Mouse (Mus musculus) lung, postnatal 0 days (tissue): Measurements from ENCODE around the gene Lrrc51.

Experiments
- CTCF ChIP-seq: IDR thresholded peaks from 2 replicates; pipeline ENCODE4 v1.5.1; 2016; ENCODE audit warnings: antibody characterized with exemption, mild to moderate bottlenecking
- EP300 ChIP-seq: IDR thresholded peaks from 2 replicates; pipeline ENCODE4 v1.6.1; 2016; ENCODE audit warnings: antibody characterized with exemption, mild to moderate bottlenecking, control low read depth

DNA sequence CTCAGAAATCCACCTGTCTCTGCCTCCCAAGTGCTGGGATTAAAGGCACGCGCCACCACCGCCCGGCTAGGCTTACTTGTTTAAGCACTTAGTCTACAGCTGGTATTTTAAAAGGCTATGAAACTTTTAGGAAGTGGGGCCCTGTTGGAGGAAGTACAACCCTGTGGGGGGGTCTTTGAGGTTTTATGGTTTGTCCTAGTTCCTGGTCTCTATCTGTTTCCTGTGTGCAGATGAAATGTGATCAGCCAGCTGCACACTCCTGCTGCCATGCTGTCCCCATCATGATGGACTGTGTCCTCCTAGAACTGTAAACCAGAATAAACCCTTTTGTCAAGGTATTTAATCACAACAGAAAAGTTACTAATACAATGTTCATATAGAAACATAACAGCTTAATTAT is 49.5 kb downstream of the Lrrc51 start:
- TF ChIP-seq CTCF: no peak
- no peak for TF ChIP-seq EP300
